Mouse (Mus musculus): ENCODE data around the gene Nav1. TPM values are rescaled to one million over a fixed set of nuclear protein-coding genes. Genes with fewer than 3 reads are reported as not detected.

The Nav1 gene
- polyA plus RNA-seq, 1 experiment = 7.8 TPM

- Histone ChIP-seq H3K4me3 (ENCODE audit: insufficient read depth, low read depth, low read length) (no peak overlapping the region), H3K27ac (replicated peaks; ENCODE audit: low read depth, low read length) (peak overlapping the region; percentile 79), H3K4me1 (ENCODE audit: control insufficient read depth, insufficient read depth, insufficient read length, low read length) (peaks cover 4% of the 10 kb centered on the region)
Measured at GRCm38 (mm10) chr1:135535256-135535655, 71.8 kb downstream of the Nav1 start.

- peaks cover 2% of the 10 kb centered on the region for H3K4me1 ChIP-seq (ENCODE audit: control insufficient read depth, insufficient read depth, insufficient read length, low read length)
- no peak overlapping the region for H3K4me3 ChIP-seq (ENCODE audit: insufficient read depth, low read depth, low read length)
- peak overlapping the region; percentile 79 for H3K27ac ChIP-seq (replicated peaks; ENCODE audit: low read depth, low read length)
Measured at GRCm38 (mm10) chr1:135534782-135535181, 72.3 kb downstream of the Nav1 start.

- Histone ChIP-seq H3K4me1 (ENCODE audit: control insufficient read depth, insufficient read depth, insufficient read length, low read length) (peaks cover 2% of the 10 kb centered on the region), H3K4me3 (ENCODE audit: insufficient read depth, low read depth, low read length) (no peak overlapping the region), H3K27ac (replicated peaks; ENCODE audit: low read depth, low read length) (peak overlapping the region; percentile 46; the same call in 1 of the 2 replicates)
Measured at GRCm38 (mm10) chr1:135534070-135534469, 73.0 kb downstream of the Nav1 start.

- H3K27ac ChIP-seq (replicated peaks; ENCODE audit: low read depth, low read length) = no peak overlapping the region
- no peak overlapping the region for H3K4me3 ChIP-seq (ENCODE audit: insufficient read depth, low read depth, low read length)
- H3K4me1 ChIP-seq (ENCODE audit: control insufficient read depth, insufficient read depth, insufficient read length, low read length) = peaks cover 2% of the 10 kb centered on the region
Measured at GRCm38 (mm10) chr1:135532383-135532782, 74.7 kb downstream of the Nav1 start.

GRCm38 (mm10) chr1:135531981-135532380, 75.1 kb downstream of the Nav1 start:
- Histone ChIP-seq H3K4me3 (ENCODE audit: insufficient read depth, low read depth, low read length) (no peak overlapping the region), H3K27ac (replicated peaks; ENCODE audit: low read depth, low read length) (no peak overlapping the region), H3K4me1 (ENCODE audit: control insufficient read depth, insufficient read depth, insufficient read length, low read length) (peaks cover 2% of the 10 kb centered on the region)

- Histone ChIP-seq H3K4me3 (ENCODE audit: insufficient read depth, low read depth, low read length) (no peak overlapping the region), H3K27ac (replicated peaks; ENCODE audit: low read depth, low read length) (0 out of 2 replicates have a peak overlapping the region, but pooled peaks have one; percentile 10), H3K4me1 (ENCODE audit: control insufficient read depth, insufficient read depth, insufficient read length, low read length) (peaks cover 2% of the 10 kb centered on the region)
Measured at GRCm38 (mm10) chr1:135531081-135531480, 76.0 kb downstream of the Nav1 start.

GRCm38 (mm10) chr1:135524518-135524860, 82.6 kb downstream of the Nav1 start:
- no peak overlapping the region for H3K4me3 ChIP-seq (ENCODE audit: insufficient read depth, low read depth, low read length)
- no peak overlapping the region for H3K27ac ChIP-seq (replicated peaks; ENCODE audit: low read depth, low read length)
- 0 out of 2 replicates have a peak, but pooled peaks cover 4% of the 10 kb centered on the region for H3K4me1 ChIP-seq (ENCODE audit: control insufficient read depth, insufficient read depth, insufficient read length, low read length)

- Histone ChIP-seq H3K4me1 (ENCODE audit: control insufficient read depth, insufficient read depth, insufficient read length, low read length) (0 out of 2 replicates have a peak, but pooled peaks cover 4% of the 10 kb centered on the region), H3K27ac (replicated peaks; ENCODE audit: low read depth, low read length) (no peak overlapping the region), H3K4me3 (ENCODE audit: insufficient read depth, low read depth, low read length) (no peak overlapping the region)
Measured at GRCm38 (mm10) chr1:135523780-135524517, 83.1 kb downstream of the Nav1 start.

GRCm38 (mm10) chr1:135523344-135523743, 83.8 kb downstream of the Nav1 start:
- Histone ChIP-seq H3K27ac (replicated peaks; ENCODE audit: low read depth, low read length) (no peak overlapping the region), H3K4me1 (ENCODE audit: control insufficient read depth, insufficient read depth, insufficient read length, low read length) (0 out of 2 replicates have a peak, but pooled peaks cover 4% of the 10 kb centered on the region), H3K4me3 (ENCODE audit: insufficient read depth, low read depth, low read length) (no peak overlapping the region)

- H3K4me1 ChIP-seq (ENCODE audit: control insufficient read depth, insufficient read depth, insufficient read length, low read length) = peaks cover 25% of the 10 kb centered on the region
- no peak overlapping the region for H3K27ac ChIP-seq (replicated peaks; ENCODE audit: low read depth, low read length)
- H3K4me3 ChIP-seq (ENCODE audit: insufficient read depth, low read depth, low read length) = no peak overlapping the region
Measured at GRCm38 (mm10) chr1:135520550-135521168, 86.4 kb downstream of the Nav1 start.

- no peak overlapping the region for H3K27ac ChIP-seq (replicated peaks; ENCODE audit: low read depth, low read length)
- H3K4me3 ChIP-seq (ENCODE audit: insufficient read depth, low read depth, low read length) = no peak overlapping the region
- H3K4me1 ChIP-seq (ENCODE audit: control insufficient read depth, insufficient read depth, insufficient read length, low read length) = peaks cover 44% of the 10 kb centered on the region
Measured at GRCm38 (mm10) chr1:135518661-135519060, 88.4 kb downstream of the Nav1 start.

- H3K4me3 ChIP-seq (ENCODE audit: insufficient read depth, low read depth, low read length) = no peak overlapping the region
- H3K27ac ChIP-seq (replicated peaks; ENCODE audit: low read depth, low read length) = peak overlapping the region; percentile 13; the same call in 1 of the 2 replicates
- peaks cover 50% of the 10 kb centered on the region for H3K4me1 ChIP-seq (ENCODE audit: control insufficient read depth, insufficient read depth, insufficient read length, low read length)
Measured at GRCm38 (mm10) chr1:135517469-135517868, 89.6 kb downstream of the Nav1 start.

- Histone ChIP-seq H3K4me3 (ENCODE audit: insufficient read depth, low read depth, low read length) (no peak overlapping the region), H3K27ac (replicated peaks; ENCODE audit: low read depth, low read length) (peak overlapping the region; percentile 83), H3K4me1 (ENCODE audit: control insufficient read depth, insufficient read depth, insufficient read length, low read length) (peaks cover 58% of the 10 kb centered on the region)
Measured at GRCm38 (mm10) chr1:135516511-135517305, 90.4 kb downstream of the Nav1 start.

GRCm38 (mm10) chr1:135515633-135516238, 91.4 kb downstream of the Nav1 start:
- no peak overlapping the region for H3K4me3 ChIP-seq (ENCODE audit: insufficient read depth, low read depth, low read length)
- peaks cover 64% of the 10 kb centered on the region for H3K4me1 ChIP-seq (ENCODE audit: control insufficient read depth, insufficient read depth, insufficient read length, low read length)
- H3K27ac ChIP-seq (replicated peaks; ENCODE audit: low read depth, low read length) = peak overlapping the region; percentile 19; the same call in 1 of the 2 replicates

Data from brown adipose tissue, adult 24 weeks (tissue).